Mouse (Mus musculus): ENCODE results near the gene Lrrc3b.

The Lrrc3b gene

GRCm38 (mm10) chr14:15438485-15439157 is at the start of gene Lrrc3b:
TSS of gene Lrrc3b (minus strand) at chr14:15438987.
- DNase-seq, result peak; percentile 78

- DNase-seq, result no peak
Measured at GRCm38 (mm10) chr14:15477668-15478067, 38.9 kb upstream of the Lrrc3b start.

GRCm38 (mm10) chr14:15438096-15438484 is 697 bp downstream of the Lrrc3b start:
- peak; percentile 22 for DNase-seq

- peak; percentile 34 for DNase-seq
Measured at GRCm38 (mm10) chr14:15437501-15437941, 1.3 kb downstream of the Lrrc3b start.

GRCm38 (mm10) chr14:15437046-15437445 is 1.7 kb downstream of the Lrrc3b start:
- DNase-seq, result peak; percentile 21

GRCm38 (mm10) chr14:15436586-15436985 is 2.2 kb downstream of the Lrrc3b start:
- DNase-seq, result no peak

GRCm38 (mm10) chr14:15432396-15432795 is 6.4 kb downstream of the Lrrc3b start:
- DNase-seq, result no peak

GRCm38 (mm10) chr14:15421624-15422023 is 17.2 kb downstream of the Lrrc3b start:
- DNase-seq, result no peak

DNA sequence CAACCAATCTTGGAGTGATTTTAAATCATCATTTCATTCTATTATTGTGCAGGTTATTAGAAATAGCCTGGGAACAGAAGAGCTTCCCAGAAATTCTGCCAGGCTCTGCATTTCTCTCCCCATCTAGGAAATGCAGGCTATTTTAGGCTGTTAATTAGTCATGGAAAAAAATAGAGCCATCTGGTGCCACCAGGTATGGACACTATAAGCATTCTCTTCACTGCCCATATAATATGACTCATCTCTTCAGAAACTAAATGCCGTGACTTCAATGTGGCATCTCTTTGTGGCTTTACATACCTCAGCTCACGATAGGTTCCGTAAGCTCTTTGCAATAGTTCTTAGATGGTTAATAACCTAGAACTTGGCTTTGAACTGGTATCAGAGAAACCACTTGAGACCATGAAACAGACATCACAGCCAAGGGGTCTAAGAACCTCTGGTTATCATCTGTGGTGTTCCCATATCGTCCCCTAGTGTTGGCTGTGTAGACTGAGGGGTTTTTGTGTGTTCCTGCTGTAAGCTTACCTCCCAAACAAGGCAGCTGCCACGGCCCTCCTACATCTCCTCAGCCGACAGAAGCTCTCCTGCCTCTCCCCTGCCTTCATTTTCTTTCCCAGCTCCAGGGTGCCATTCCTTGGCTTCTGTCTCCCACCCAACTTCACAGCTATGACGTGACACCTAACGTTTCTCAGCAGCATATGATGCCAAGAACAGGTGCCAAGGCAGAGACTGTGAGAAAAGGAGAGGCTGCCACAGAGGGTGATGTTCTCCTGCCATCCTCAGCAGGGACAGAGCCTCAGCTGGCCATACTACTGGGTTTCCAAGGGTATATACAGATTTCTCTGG is 27.9 kb downstream of the Lrrc3b start:
- DNase-seq, result peak; percentile 81

GRCm38 (mm10) chr14:15385536-15385935 is 53.3 kb downstream of the Lrrc3b start:
- peak; percentile 21 for DNase-seq

GRCm38 (mm10) chr14:15384972-15385371 is 53.8 kb downstream of the Lrrc3b start:
- DNase-seq, result no peak

DNA sequence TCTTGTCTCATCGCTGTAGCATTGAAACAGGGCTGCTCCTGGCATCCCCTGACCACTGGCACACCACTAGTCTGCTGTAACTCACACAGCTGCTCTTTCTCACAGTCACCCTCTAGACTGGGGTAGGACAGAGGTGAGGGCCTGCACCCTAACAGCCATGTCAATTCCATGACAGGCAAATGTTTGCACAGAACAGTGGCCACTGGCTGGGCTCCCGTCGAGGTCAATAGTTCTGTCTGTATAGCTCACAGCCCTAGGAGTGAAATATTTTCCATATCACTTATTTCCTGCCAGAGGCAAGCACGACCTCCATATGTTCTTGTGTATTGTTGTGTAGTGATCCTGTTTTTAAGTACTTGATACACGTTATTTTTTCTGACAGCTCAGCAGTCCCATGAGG is 54.3 kb downstream of the Lrrc3b start:
- DNase-seq, result no peak

DNA sequence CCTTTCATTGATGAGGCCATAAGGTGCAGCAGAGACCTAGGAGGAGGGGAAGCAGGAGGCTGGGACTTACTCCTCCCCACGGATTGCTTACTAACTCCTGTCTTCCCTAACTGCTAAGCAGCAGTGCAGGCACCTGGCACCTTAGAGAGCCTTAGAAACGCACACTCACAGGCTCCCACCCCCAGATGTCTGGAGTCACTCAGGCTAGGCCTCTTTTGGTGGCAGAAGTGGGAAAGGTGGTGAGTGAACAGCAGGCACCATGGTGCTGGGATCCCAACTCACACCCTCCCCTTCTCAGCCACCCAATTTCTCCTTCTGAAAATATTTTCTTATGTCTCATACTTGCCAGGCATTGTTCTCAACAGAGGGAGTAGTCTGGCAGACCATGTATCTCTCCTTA is 55.7 kb downstream of the Lrrc3b start:
- DNase-seq, result no peak

DNA sequence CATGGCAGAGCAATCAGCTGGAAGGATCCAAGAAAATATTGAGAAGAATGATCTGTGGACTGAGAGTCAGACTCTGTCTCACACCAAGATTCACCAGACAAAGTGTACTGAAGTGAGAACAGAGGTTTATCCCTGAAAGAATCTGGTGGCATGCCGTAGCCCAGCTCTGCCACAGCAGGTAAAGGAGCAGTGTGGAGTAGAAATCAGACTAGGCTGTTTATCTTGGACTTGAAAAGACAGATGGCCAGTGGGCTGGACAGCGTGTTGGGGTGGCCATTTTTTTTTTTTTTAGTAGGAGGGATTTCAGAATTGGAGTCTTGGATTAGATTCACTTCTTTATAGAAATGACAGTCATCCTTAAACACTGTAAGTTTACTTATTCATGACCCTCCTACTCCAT is 61.4 kb downstream of the Lrrc3b start:
- peak; percentile 61 for DNase-seq

- no peak for DNase-seq
Measured at GRCm38 (mm10) chr14:15376786-15377185, 62.0 kb downstream of the Lrrc3b start.

DNA sequence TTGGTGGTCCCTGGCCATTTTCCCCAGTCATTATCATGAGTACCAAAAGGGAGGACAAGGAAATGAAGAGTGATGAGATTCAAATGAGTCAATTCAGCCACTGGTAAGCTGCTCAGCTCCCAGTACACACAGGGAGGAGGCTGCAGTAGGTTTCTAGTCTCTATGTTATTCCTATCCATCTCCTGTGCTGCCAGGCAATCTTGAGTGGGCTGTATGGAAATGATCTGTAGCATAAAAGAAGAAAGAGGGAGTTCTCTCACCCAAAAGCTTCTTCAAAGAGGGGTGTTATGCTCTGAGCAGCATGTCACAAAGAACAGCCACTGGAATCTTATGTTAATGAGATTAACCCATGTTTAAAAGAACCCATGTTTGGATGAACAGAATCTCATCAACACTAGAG is 64.5 kb downstream of the Lrrc3b start:
- peak; percentile 53 for DNase-seq

DNA sequence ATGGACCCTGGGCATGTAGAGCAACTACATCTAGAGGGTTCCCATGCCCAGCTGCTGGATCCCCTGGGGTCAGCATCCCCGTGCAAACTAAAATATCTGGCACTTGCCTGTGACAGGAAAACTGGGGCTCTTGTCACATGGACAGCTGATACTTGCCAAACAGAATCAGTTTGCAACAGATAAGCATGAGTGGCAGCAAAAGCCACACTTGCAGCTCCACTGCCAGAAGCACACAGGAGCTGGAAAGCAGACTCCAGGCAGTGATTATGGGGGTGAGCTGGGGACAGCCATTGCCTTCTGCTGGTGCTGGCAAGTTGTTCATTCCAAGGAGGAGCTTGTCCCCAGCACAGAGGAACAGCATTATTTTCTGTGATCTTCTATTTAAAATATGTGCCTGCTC is 65.8 kb downstream of the Lrrc3b start:
- peak; percentile 57 for DNase-seq

DNA sequence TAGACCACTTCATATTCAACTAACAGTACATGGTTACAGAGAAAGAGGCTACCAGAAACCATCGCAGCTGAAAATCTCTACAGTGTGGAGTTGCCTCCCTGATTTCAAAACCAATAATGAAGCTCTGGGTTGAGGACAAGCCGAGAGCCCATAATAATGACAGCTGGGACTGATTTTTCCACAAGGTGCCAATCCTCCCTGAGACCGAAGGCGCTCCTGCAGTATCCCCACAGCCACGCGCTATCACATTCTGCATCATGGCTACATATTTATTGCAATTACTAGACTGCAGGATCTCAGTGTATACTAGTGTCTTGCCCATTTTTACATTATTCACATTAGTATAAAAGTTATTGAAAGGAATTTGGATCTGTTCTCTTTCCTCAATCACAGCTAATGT is 73.7 kb downstream of the Lrrc3b start:
- DNase-seq, result no peak

DNA sequence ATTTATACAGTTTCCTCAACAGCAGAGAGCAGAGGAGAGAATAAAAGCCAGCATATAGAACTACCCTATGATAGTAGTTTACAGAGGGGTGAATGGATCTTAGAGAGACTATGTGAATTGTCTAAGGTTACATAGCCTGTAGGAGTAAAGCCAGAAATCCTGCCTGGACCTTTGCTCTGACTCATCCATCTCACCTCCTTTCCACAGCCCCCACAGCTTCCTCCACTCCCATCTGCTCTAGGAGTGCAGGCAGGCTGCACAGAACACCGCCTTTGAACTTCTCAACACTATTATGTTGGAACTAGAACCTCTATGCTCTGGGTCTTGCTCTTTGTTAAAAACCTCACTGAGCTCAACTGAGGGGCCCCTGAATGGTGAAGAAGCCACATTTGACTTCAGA is 78.9 kb downstream of the Lrrc3b start:
- peak; percentile 49 for DNase-seq

DNA sequence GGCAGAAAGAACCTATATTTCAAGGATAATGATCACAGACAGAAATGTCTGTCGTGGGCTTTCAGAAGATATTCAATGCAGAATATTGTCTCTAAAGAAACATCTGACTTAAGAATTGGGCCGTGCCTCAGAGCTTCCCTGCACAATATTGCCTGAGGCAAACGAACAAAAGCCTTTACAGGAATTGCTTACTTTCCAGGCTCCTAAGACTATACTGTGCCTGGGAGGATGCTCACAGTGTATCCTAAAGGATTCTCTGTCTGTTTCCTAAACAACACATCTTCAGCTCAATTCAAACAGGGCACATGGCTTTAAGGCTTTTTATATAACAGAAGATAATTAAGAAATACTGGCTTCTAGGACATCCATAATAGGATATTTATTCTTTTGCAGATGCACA is 79.7 kb downstream of the Lrrc3b start:
- no peak for DNase-seq

GRCm38 (mm10) chr14:15355512-15355911 is 83.3 kb downstream of the Lrrc3b start:
- DNase-seq, result peak; percentile 69

- no peak for DNase-seq
Measured at GRCm38 (mm10) chr14:15354299-15354698, 84.5 kb downstream of the Lrrc3b start.

DNA sequence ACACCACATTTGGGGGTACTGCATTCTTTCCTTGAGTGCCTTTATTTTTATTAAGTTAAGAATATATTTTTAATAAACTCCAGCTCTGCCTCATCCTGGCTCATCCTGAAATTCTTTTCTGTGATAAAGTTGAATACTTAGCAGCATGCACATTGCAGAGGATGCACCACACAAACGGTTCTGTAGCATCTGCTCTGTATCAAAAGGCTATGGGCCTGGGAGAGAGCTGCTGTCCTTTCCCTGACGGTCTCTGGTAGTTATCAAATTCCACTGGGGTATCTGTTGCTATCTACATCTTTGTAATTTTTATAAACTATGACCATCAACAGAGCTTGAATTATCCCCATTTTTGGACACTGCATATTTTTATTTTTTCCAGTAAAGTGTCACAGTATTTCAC is 105.7 kb downstream of the Lrrc3b start:
- no peak for DNase-seq

- no peak for DNase-seq
Measured at GRCm38 (mm10) chr14:15331370-15331769, 107.4 kb downstream of the Lrrc3b start.

All from right cerebral cortex, adult 18-20 months (tissue).